Mouse (Mus musculus): ENCODE measurements at regions not wholly inside any gene's neighbourhood (a gene's known extent, or its start where the extent isn't known, plus 50 kb on each side); places are given as distances from the start of the nearest gene placed in this dataset.

DNA sequence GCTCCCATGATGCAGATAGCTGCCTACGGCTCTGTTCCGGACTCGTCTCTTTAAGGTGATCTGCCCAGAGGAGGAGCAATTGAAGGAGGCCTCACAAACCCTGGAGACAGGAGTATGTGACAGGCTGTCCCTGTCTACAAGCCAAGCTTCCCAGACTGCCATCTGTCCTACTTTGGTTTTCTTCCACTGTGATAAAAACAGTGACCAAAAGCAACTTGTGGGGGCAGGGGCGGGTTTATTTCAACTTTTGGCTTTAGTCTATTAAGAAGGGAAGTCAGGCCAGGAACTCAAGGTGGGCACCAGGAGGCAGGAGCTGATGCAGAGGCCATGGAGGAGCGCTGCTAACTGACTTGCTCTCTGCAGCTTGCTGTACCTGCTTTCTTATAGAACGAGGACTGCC lies 193.9 kb downstream of the Opa1 start:
- H3K9ac ChIP-seq (ENCODE audit: low read depth, low read length), result no peak overlapping the region
- H3K4me1 ChIP-seq (replicated peaks; ENCODE audit: control insufficient read depth, insufficient read depth, low read length), result no peaks in the 10 kb centered on the region
- H3K27ac ChIP-seq (ENCODE audit: low read depth, low read length), result no peak overlapping the region
- WGBS, result 82% methylated on average over 6 of the region's 6 CpGs
- H3K9me3 ChIP-seq (ENCODE audit: control insufficient read depth, low read length), result no peaks in the 10 kb centered on the region
- no peaks in the 10 kb centered on the region for H3K36me3 ChIP-seq (ENCODE audit: control insufficient read depth, insufficient read depth, low read length)
- DNase-seq (ENCODE audit: low spot score), result no peak
- no peak overlapping the region for H3K4me3 ChIP-seq (ENCODE audit: low read depth, low read length)
- 0 out of 2 replicates have a peak, but pooled peaks cover 2% of the 10 kb centered on the region for H3K27me3 ChIP-seq (ENCODE audit: control insufficient read depth, insufficient read depth, low read length)
- H3K4me2 ChIP-seq (replicated peaks; ENCODE audit: low read depth, low read length), result no peak overlapping the region
- ATAC-seq (ENCODE audit: low FRiP score), result no peak

DNA sequence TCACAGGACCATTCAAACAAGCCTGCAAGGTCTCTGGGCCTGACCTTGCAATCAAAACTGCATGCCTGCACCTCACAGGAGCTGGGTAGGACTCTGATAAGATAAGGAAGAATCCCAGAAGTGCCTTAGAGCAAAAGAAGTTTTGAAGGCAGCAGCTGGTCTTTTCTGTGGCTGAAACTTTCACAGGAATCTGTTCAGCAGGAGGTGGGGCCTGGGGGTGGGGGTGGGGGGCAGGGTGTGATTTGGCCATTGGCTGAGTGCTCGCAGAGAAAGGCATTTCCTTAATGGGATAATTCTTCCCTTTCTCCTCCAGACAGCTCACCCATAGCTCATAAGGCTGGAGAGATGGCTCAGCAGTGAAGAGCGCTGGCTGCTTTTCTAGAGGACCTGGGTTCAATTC lies 195.8 kb downstream of the Opa1 start:
- H3K4me1 ChIP-seq (replicated peaks; ENCODE audit: control insufficient read depth, insufficient read depth, low read length), result no peaks in the 10 kb centered on the region
- no peak overlapping the region for H3K4me3 ChIP-seq (ENCODE audit: low read depth, low read length)
- H3K4me2 ChIP-seq (replicated peaks; ENCODE audit: low read depth, low read length), result no peak overlapping the region
- no peak overlapping the region for H3K9ac ChIP-seq (ENCODE audit: low read depth, low read length)
- no peaks in the 10 kb centered on the region for H3K36me3 ChIP-seq (ENCODE audit: control insufficient read depth, insufficient read depth, low read length)
- no peak for ATAC-seq (ENCODE audit: low FRiP score)
- no peak overlapping the region for H3K27ac ChIP-seq (ENCODE audit: low read depth, low read length)
- WGBS, result 38% methylated on average over 2 of the region's 2 CpGs
- no peaks in the 10 kb centered on the region for H3K9me3 ChIP-seq (ENCODE audit: control insufficient read depth, low read length)
- DNase-seq (ENCODE audit: low spot score), result no peak
- 0 out of 2 replicates have a peak, but pooled peaks cover 2% of the 10 kb centered on the region for H3K27me3 ChIP-seq (ENCODE audit: control insufficient read depth, insufficient read depth, low read length)

DNA sequence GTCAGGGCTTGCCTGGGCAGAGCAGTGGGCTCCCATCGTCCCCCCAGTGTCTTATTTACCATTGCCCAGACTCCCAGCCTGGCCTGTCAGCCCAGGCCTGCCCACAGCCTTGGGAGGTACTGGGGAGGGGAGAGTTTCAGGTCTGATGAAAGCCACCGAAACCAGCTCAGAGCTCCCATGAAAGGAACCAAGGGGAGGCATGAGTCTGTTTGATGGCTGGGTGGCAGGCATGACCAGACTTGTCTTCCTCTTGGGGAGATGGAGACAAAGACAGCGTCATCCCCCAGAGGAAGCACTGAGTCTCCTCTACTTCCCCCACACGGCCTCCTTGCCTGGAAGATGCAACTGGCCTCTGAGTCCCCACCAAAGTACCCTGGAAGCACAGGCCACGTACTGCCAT lies 196.7 kb downstream of the Opa1 start:
- Histone ChIP-seq H3K36me3 (ENCODE audit: control insufficient read depth, insufficient read depth, low read length) (no peaks in the 10 kb centered on the region), H3K4me2 (replicated peaks; ENCODE audit: low read depth, low read length) (no peak overlapping the region), H3K27ac (ENCODE audit: low read depth, low read length) (no peak overlapping the region), H3K9ac (ENCODE audit: low read depth, low read length) (no peak overlapping the region), H3K4me3 (ENCODE audit: low read depth, low read length) (no peak overlapping the region), H3K27me3 (ENCODE audit: control insufficient read depth, insufficient read depth, low read length) (0 out of 2 replicates have a peak, but pooled peaks cover 2% of the 10 kb centered on the region), H3K4me1 (replicated peaks; ENCODE audit: control insufficient read depth, insufficient read depth, low read length) (no peaks in the 10 kb centered on the region), H3K9me3 (ENCODE audit: control insufficient read depth, low read length) (no peaks in the 10 kb centered on the region)
- no peak for DNase-seq (ENCODE audit: low spot score)
- WGBS, result 47% methylated on average over 5 of the region's 5 CpGs
- ATAC-seq (ENCODE audit: low FRiP score), result no peak

DNA sequence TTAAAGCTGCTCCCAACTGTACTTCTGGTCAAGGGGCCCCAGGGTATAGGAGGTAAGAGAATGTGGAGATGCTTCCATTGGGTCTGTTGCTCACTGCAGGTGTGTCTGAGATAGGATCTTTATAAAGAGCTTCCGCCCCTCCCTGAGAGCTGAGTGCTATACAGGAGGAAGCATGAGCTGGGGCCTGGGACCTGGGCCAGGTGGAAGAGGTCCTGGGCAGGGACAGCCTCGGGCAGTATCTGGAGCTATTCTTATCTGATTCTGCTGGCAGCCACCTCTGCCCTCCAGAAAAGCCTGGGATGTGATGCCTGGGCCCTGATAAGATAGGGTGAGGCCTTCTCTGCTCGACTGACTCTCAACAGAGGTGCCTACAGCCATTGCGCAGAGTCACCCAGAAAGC lies 203.3 kb downstream of the Opa1 start:
- DNase-seq (ENCODE audit: low spot score) (no peak), ATAC-seq (ENCODE audit: low FRiP score) (no peak)
- no peaks in the 10 kb centered on the region for H3K4me1 ChIP-seq (replicated peaks; ENCODE audit: control insufficient read depth, insufficient read depth, low read length)
- no peaks in the 10 kb centered on the region for H3K36me3 ChIP-seq (ENCODE audit: control insufficient read depth, insufficient read depth, low read length)
- no peaks in the 10 kb centered on the region for H3K27me3 ChIP-seq (ENCODE audit: control insufficient read depth, insufficient read depth, low read length)
- H3K4me2 ChIP-seq (replicated peaks; ENCODE audit: low read depth, low read length), result no peak overlapping the region
- no peak overlapping the region for H3K4me3 ChIP-seq (ENCODE audit: low read depth, low read length)
- no peak overlapping the region for H3K27ac ChIP-seq (ENCODE audit: low read depth, low read length)
- H3K9ac ChIP-seq (ENCODE audit: low read depth, low read length), result no peak overlapping the region
- no peaks in the 10 kb centered on the region for H3K9me3 ChIP-seq (ENCODE audit: control insufficient read depth, low read length)
- 84% methylated on average over 4 of the region's 4 CpGs for WGBS

DNA sequence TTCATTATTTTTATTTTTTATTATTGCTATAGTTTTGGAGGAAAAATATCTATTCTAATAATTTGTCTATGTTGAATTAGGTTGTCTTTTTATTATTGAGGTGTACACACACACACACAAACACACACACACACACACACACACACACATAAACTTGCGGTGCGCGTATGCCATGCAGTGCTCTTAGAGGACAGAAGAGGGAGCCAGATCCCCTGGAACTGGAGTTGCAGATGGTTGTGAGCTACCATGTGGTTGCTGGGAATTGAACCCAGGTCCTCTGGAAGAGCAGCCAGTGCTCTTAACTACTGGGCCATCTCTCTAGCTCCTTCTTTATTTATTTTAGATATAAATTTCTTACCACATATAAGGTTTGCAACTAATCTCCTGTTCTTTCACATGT lies 206.0 kb downstream of the Opa1 start:
- no peaks in the 10 kb centered on the region for H3K4me1 ChIP-seq (replicated peaks; ENCODE audit: control insufficient read depth, insufficient read depth, low read length)
- H3K27ac ChIP-seq (ENCODE audit: low read depth, low read length), result no peak overlapping the region
- H3K9me3 ChIP-seq (ENCODE audit: control insufficient read depth, low read length), result no peaks in the 10 kb centered on the region
- DNase-seq (ENCODE audit: low spot score) (no peak), ATAC-seq (ENCODE audit: low FRiP score) (no peak)
- H3K9ac ChIP-seq (ENCODE audit: low read depth, low read length), result no peak overlapping the region
- H3K4me2 ChIP-seq (replicated peaks; ENCODE audit: low read depth, low read length), result no peak overlapping the region
- H3K4me3 ChIP-seq (ENCODE audit: low read depth, low read length), result no peak overlapping the region
- H3K36me3 ChIP-seq (ENCODE audit: control insufficient read depth, insufficient read depth, low read length), result no peaks in the 10 kb centered on the region
- 97% methylated on average over 3 of the region's 3 CpGs for WGBS
- H3K27me3 ChIP-seq (ENCODE audit: control insufficient read depth, insufficient read depth, low read length), result no peaks in the 10 kb centered on the region

DNA sequence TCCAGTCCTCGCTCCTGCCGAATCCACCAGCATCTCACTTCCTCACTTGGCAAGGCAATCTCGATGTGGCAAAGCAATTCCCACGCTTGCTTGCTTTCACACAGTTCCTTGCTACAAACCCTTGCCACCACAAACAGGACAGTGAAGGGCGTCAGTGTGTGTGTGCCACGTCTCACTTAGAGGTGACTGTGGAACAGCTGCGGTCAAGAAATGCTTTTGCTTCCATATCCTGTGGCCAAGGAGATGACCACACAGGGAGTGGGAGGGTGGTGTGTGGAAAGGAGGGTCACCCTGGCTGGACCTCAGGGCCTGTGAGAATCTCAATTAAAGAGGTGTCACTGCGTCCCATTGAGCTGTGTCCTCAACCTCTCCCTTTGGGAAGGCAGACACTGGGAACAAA lies 207.4 kb downstream of the Opa1 start:
- H3K27ac ChIP-seq (ENCODE audit: low read depth, low read length), result no peak overlapping the region
- H3K9me3 ChIP-seq (ENCODE audit: control insufficient read depth, low read length), result no peaks in the 10 kb centered on the region
- DNase-seq (ENCODE audit: low spot score) (no peak), ATAC-seq (ENCODE audit: low FRiP score) (no peak)
- H3K27me3 ChIP-seq (ENCODE audit: control insufficient read depth, insufficient read depth, low read length), result no peaks in the 10 kb centered on the region
- no peak overlapping the region for H3K4me2 ChIP-seq (replicated peaks; ENCODE audit: low read depth, low read length)
- no peak overlapping the region for H3K9ac ChIP-seq (ENCODE audit: low read depth, low read length)
- H3K4me3 ChIP-seq (ENCODE audit: low read depth, low read length), result no peak overlapping the region
- H3K4me1 ChIP-seq (replicated peaks; ENCODE audit: control insufficient read depth, insufficient read depth, low read length), result no peaks in the 10 kb centered on the region
- H3K36me3 ChIP-seq (ENCODE audit: control insufficient read depth, insufficient read depth, low read length), result no peaks in the 10 kb centered on the region
- WGBS, result 89% methylated on average over 8 of the region's 8 CpGs

DNA sequence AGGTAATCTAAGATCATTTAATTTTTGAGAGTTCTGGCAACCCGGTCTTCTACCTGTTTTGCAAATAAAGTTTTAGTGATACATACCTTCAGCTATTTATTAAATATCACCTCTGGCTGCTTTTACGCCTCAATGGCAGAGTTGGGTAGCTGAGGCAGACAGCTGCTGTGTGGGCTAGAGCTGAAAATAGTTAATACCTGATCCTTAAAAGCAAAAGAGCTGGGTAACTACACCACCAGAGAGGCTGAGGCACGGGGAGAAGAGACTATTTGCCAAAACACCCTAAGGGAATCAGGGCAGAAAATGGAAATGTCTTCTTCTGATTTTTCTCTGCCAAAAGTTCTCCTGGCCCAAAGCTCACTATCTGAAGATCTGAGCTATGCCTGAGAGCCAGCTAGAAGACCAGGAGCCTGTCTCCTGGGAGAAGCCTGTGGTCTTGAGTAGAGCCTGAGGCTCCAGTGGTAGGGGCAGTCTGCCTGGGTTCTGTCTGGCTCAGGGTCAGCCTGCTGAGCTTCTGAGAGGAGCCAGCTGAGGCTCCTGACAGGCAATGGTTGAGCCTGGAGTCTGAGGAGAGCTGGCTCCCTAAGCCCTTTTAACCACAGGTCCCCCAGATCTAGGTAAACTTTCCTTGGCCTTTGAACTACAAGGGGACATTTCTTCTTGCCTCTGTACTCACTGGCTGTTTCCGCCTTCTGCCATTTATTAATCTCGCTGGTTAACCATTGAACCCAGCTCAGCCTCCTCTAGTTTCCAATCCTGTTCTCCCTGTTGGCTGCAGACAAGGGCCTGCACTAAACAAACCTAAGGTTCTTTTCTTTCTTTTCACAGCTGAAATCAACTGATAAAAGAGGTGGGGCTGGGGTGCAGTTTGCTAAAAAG lies 208.7 kb downstream of the Opa1 start:
- H3K27me3 ChIP-seq (ENCODE audit: control insufficient read depth, insufficient read depth, low read length), result no peaks in the 10 kb centered on the region
- no peak for ATAC-seq (ENCODE audit: low FRiP score)
- H3K27ac ChIP-seq (ENCODE audit: low read depth, low read length), result no peak overlapping the region
- no peaks in the 10 kb centered on the region for H3K9me3 ChIP-seq (ENCODE audit: control insufficient read depth, low read length)
- no peak for DNase-seq (ENCODE audit: low spot score)
- 78% methylated on average over 5 of the region's 5 CpGs for WGBS
- H3K9ac ChIP-seq (ENCODE audit: low read depth, low read length), result no peak overlapping the region
- H3K4me1 ChIP-seq (replicated peaks; ENCODE audit: control insufficient read depth, insufficient read depth, low read length), result no peaks in the 10 kb centered on the region
- H3K36me3 ChIP-seq (ENCODE audit: control insufficient read depth, insufficient read depth, low read length), result no peaks in the 10 kb centered on the region
- H3K4me2 ChIP-seq (replicated peaks; ENCODE audit: low read depth, low read length), result no peak overlapping the region
- no peak overlapping the region for H3K4me3 ChIP-seq (ENCODE audit: low read depth, low read length)

DNA sequence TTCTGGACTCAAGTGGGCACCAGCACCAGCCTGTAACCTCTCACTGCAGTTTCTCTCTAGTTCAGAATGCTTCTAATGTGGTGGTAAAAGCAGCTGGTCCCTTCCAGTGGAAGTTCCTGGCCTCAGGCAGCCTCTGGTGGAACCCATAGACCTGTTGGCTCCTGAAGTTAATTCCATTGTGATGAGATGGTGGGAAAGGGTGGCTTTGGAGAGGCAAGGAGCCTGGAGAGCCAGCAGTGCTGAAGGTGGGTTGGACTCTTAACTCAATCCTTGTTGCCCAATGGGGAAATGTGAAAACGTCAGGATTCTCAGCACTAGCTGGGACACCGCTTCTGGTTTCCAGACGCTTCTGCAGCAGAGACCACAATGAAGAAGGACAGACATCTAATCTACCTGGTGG lies 210.9 kb downstream of the Opa1 start:
- 92% methylated on average over 3 of the region's 3 CpGs for WGBS
- no peak overlapping the region for H3K9ac ChIP-seq (ENCODE audit: low read depth, low read length)
- no peaks in the 10 kb centered on the region for H3K9me3 ChIP-seq (ENCODE audit: control insufficient read depth, low read length)
- ATAC-seq (ENCODE audit: low FRiP score), result no peak
- no peaks in the 10 kb centered on the region for H3K36me3 ChIP-seq (ENCODE audit: control insufficient read depth, insufficient read depth, low read length)
- H3K27me3 ChIP-seq (ENCODE audit: control insufficient read depth, insufficient read depth, low read length), result no peaks in the 10 kb centered on the region
- H3K27ac ChIP-seq (ENCODE audit: low read depth, low read length), result no peak overlapping the region
- DNase-seq (ENCODE audit: low spot score), result no peak
- H3K4me1 ChIP-seq (replicated peaks; ENCODE audit: control insufficient read depth, insufficient read depth, low read length), result no peaks in the 10 kb centered on the region
- H3K4me3 ChIP-seq (ENCODE audit: low read depth, low read length), result no peak overlapping the region
- H3K4me2 ChIP-seq (replicated peaks; ENCODE audit: low read depth, low read length), result no peak overlapping the region

DNA sequence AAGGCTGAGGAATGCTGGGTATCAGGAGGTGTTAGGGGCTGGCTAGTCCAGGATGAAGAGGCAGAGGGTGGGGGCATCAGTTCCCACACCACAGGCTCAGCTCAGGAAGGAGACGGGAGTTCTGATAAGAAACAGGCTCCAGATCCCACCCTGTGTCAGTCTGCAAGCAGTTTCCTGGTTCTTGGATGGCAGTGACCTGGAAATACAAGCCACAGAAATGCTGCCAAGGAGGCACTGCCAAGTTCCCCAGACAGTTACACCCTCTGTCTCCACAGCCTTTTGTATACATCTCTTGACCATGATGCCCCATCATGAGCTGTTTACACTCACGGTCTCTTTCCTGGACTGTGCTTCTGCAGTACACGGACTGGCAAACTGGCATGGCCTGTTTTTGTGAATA lies 220.1 kb downstream of the Opa1 start:
- no peaks in the 10 kb centered on the region for H3K36me3 ChIP-seq (ENCODE audit: control insufficient read depth, insufficient read depth, low read length)
- no peak overlapping the region for H3K9ac ChIP-seq (ENCODE audit: low read depth, low read length)
- ATAC-seq (ENCODE audit: low FRiP score) (no peak), DNase-seq (ENCODE audit: low spot score) (no peak)
- H3K4me2 ChIP-seq (replicated peaks; ENCODE audit: low read depth, low read length), result no peak overlapping the region
- H3K27ac ChIP-seq (ENCODE audit: low read depth, low read length), result no peak overlapping the region
- H3K27me3 ChIP-seq (ENCODE audit: control insufficient read depth, insufficient read depth, low read length), result no peaks in the 10 kb centered on the region; the same call in 1 of the 2 replicates
- no peak overlapping the region for H3K4me3 ChIP-seq (ENCODE audit: low read depth, low read length)
- no peaks in the 10 kb centered on the region for H3K9me3 ChIP-seq (ENCODE audit: control insufficient read depth, low read length)
- WGBS, result 63% methylated on average over 3 of the region's 3 CpGs
- peaks cover 3% of the 10 kb centered on the region; the same call in 1 of the 2 replicates for H3K4me1 ChIP-seq (replicated peaks; ENCODE audit: control insufficient read depth, insufficient read depth, low read length)
